Mouse (Mus musculus): ENCODE measurements around the gene Adgrg7. TPM values are rescaled to one million over a fixed set of nuclear protein-coding genes. Genes with fewer than 3 reads are reported as not detected.

Adgrg7 gene
- polyA plus RNA-seq, 1 experiment from 2014 or later: not detected

DNA sequence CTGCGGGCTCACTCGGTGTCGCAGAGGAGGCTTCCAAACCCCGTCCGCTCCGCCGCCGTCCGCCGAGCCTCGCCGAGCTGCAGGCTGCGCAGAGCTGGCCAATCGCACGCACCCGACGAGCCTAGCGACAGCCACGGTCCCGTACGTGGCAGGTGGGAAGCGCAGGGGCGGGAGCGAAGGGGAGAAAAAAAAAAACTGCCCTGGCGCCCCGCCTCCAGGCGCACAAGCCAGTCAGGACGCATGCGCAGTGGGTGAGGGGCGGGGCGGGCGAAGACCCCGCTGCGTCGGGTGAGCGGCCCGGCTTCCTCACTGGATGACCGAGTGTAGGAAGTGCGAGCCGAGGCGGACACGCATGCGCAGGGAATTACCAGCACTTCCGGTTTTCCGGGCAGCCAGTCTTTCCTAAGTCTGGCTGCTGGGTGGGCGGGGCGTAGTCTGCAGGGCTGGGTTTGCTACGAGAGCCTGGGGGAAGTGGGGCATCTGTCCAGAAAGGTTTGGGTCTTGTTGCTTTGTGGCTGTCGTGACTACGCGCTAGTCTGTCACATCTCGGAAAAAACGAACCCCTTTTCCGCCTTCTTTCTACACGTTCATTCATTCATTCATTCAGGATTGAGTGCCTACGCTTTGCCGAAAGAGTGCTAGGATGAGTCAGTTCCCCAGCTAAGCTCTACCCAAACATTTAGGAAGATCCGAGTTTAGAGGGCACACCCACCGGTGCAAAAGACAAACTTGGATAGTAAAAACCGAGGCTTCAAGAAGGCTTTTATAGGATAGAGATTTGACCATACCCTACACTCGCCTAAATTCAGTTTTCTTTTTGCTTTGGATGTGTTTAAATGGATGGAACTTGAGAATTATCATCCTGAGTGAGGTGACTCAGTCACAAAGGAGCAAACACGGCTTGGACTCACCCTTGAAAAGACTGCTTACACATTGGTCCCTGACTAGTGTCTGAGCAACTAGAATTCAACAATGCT is 78.1 kb downstream of the Adgrg7 start, which contains the start of gene Tfg:
Gene Tfg, minus strand, starts transcription at position 227 of the 977 bp plus-strand sequence.
- Histone ChIP-seq H3K27ac (replicated peaks) (peak within 1 kb of the TSS; percentile 96), H3K9ac (ENCODE audit: low read length) (peak within 1 kb of the TSS; percentile 88), H3K4me2 (replicated peaks; ENCODE audit: low read depth) (peak within 1 kb of the TSS; percentile 68), H3K27me3 (ENCODE audit: control insufficient read depth, insufficient read depth, low read length) (no peaks in the 10 kb centered on the region), H3K4me1 (replicated peaks; ENCODE audit: control insufficient read depth, insufficient read depth) (no peaks in the 10 kb centered on the region), H3K36me3 (ENCODE audit: control insufficient read depth, insufficient read depth, low read length) (no peaks in the 10 kb centered on the region), H3K9me3 (ENCODE audit: control insufficient read depth, low read length) (no peaks in the 10 kb centered on the region), H3K4me3 (ENCODE audit: low read depth, low read length) (peak within 1 kb of the TSS; percentile 72)
- TF ChIP-seq EP300 (optimal IDR thresholded peaks at IDR 0.05) (no peak), CTCF (IDR thresholded peaks at IDR 0.05; ENCODE audit: low read depth) (no peak)
- ATAC-seq (ENCODE audit: low FRiP score, low TSS enrichment) (peak; percentile 97), DNase-seq (ENCODE audit: low spot score) (peak; percentile 100)
- WGBS: under 1% methylated on average over 62 of the region's 62 CpGs

DNA sequence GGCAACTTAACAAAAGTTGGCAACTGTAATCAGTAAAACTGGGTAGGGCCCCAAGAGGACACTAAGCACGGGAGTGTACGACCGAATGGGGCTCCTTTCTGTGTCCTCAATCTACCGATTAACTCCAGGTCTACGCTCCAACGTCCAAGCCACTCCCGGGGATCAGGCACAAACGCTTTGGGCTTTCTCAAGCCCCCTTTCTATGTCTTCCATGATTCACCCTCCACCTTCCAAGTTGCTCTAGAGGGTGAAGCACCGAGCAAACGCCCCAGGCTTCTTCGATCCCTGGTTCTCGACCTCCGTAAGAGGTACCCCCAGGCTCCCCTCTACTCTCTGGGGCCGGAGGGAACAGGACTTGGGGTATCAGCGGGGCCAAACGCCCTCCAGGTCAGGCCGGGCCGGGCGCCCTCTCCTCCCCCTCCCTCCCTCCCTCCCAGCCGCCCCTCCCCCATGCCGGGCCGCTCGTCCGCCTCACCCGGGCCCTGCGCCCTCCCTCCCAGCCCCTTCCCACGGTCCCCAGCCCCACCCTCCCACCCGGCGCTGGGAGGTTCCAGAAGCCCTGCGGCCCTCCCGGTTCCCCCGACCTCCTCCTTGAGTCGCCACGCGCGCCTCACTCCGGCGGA is 79.0 kb downstream of the Adgrg7 start:
- ATAC-seq (ENCODE audit: low FRiP score, low TSS enrichment): peak; percentile 7
- DNase-seq (ENCODE audit: low spot score): no peak
- Histone ChIP-seq H3K9ac (ENCODE audit: low read length) (peak overlapping the region; percentile 88), H3K27ac (replicated peaks) (peak overlapping the region; percentile 96), H3K9me3 (ENCODE audit: control insufficient read depth, low read length) (no peaks in the 10 kb centered on the region), H3K4me2 (replicated peaks; ENCODE audit: low read depth) (peak overlapping the region; percentile 68), H3K36me3 (ENCODE audit: control insufficient read depth, insufficient read depth, low read length) (0 out of 2 replicates have a peak, but pooled peaks cover 3% of the 10 kb centered on the region), H3K4me1 (replicated peaks; ENCODE audit: control insufficient read depth, insufficient read depth) (no peaks in the 10 kb centered on the region), H3K27me3 (ENCODE audit: control insufficient read depth, insufficient read depth, low read length) (no peaks in the 10 kb centered on the region), H3K4me3 (ENCODE audit: low read depth, low read length) (peak overlapping the region; percentile 72)
- no peak for TF ChIP-seq CTCF (IDR thresholded peaks at IDR 0.05; ENCODE audit: low read depth)
- TF ChIP-seq EP300 (optimal IDR thresholded peaks at IDR 0.05): no peak
- WGBS: 1% methylated on average over 30 of the region's 38 CpGs

DNA sequence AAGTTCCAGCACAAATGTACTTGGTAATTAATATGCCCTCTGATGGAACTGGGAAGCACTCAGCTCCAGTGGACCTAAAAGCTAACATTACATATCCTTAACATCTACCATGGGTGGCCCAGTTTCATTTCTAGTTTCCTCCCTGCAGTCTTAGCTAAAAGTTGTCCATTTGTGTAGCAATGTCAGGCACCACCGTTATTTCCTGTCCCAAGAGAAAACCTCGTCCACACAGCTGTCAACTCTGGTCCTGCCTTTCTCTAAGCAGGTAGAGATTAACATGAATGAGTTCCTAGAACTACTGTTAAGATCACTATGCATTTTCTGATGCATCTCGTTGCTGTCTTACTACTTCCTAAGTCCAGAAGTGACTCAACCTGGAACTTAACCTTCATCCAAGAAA is 80.0 kb downstream of the Adgrg7 start:
- no peak overlapping the region for H3K27ac ChIP-seq (replicated peaks)
- H3K4me1 ChIP-seq (replicated peaks; ENCODE audit: control insufficient read depth, insufficient read depth): no peaks in the 10 kb centered on the region
- TF ChIP-seq CTCF (IDR thresholded peaks at IDR 0.05; ENCODE audit: low read depth) (no peak), EP300 (optimal IDR thresholded peaks at IDR 0.05) (no peak)
- no peak for ATAC-seq (ENCODE audit: low FRiP score, low TSS enrichment)
- peak overlapping the region; percentile 68; the same call in 1 of the 2 replicates for H3K4me2 ChIP-seq (replicated peaks; ENCODE audit: low read depth)
- H3K27me3 ChIP-seq (ENCODE audit: control insufficient read depth, insufficient read depth, low read length): no peaks in the 10 kb centered on the region
- H3K36me3 ChIP-seq (ENCODE audit: control insufficient read depth, insufficient read depth, low read length): peaks cover 3% of the 10 kb centered on the region; the same call in 1 of the 2 replicates
- no peak overlapping the region for H3K9ac ChIP-seq (ENCODE audit: low read length)
- WGBS: 37% methylated on average over 3 of the region's 3 CpGs
- peak overlapping the region; percentile 72 for H3K4me3 ChIP-seq (ENCODE audit: low read depth, low read length)
- no peaks in the 10 kb centered on the region for H3K9me3 ChIP-seq (ENCODE audit: control insufficient read depth, low read length)
- no peak for DNase-seq (ENCODE audit: low spot score)

DNA sequence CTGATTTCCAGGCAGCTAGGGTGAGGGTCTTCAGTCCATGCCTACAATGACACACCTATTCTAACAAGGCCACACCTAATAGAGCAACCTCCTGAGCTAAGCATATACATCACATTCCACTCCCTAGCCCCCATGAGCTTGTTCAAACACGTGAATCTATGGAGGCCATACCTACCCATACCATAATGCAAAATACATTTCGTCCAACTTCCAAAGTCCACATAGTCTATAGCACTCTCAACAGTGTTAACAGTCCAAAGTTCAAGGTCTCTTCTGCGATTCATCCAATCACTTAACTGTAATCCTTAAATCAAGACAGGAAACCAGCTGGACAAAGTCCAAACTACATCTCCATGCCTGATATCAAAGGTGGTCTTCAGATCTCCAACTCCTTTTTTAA is 85.6 kb downstream of the Adgrg7 start:
- Histone ChIP-seq H3K4me3 (ENCODE audit: low read depth, low read length) (no peak overlapping the region), H3K4me2 (replicated peaks; ENCODE audit: low read depth) (no peak overlapping the region), H3K9me3 (ENCODE audit: control insufficient read depth, low read length) (no peaks in the 10 kb centered on the region), H3K4me1 (replicated peaks; ENCODE audit: control insufficient read depth, insufficient read depth) (no peaks in the 10 kb centered on the region), H3K27me3 (ENCODE audit: control insufficient read depth, insufficient read depth, low read length) (no peaks in the 10 kb centered on the region), H3K36me3 (ENCODE audit: control insufficient read depth, insufficient read depth, low read length) (peaks cover 14% of the 10 kb centered on the region; the same call in 1 of the 2 replicates), H3K27ac (replicated peaks) (no peak overlapping the region), H3K9ac (ENCODE audit: low read length) (no peak overlapping the region)
- WGBS: 73% methylated on average over 3 of the region's 3 CpGs
- DNase-seq (ENCODE audit: low spot score) (no peak), ATAC-seq (ENCODE audit: low FRiP score, low TSS enrichment) (no peak)
- TF ChIP-seq CTCF (IDR thresholded peaks at IDR 0.05; ENCODE audit: low read depth) (no peak), EP300 (optimal IDR thresholded peaks at IDR 0.05) (no peak)

DNA sequence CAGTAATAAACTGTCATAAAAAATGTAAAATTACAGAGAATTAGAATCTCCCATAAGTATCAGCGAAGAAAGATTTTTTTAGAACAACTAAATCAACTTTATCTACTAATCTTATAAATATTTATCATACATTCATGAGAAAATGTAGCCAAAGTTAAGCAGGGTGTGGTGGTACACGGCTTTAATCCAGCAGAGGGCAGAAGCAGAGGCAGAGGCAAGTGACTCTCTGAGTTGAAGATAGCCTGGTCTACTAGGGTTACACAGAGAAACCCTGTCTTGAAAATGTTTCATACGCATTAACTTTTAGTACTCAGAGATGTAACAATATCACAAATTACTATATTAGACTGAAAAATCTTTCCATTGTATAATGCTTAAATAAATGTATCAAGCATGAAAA is 89.9 kb downstream of the Adgrg7 start:
- Histone ChIP-seq H3K4me3 (ENCODE audit: low read depth, low read length) (no peak overlapping the region), H3K4me2 (replicated peaks; ENCODE audit: low read depth) (no peak overlapping the region), H3K36me3 (ENCODE audit: control insufficient read depth, insufficient read depth, low read length) (peaks cover 17% of the 10 kb centered on the region), H3K27ac (replicated peaks) (no peak overlapping the region), H3K9me3 (ENCODE audit: control insufficient read depth, low read length) (no peaks in the 10 kb centered on the region), H3K4me1 (replicated peaks; ENCODE audit: control insufficient read depth, insufficient read depth) (no peaks in the 10 kb centered on the region), H3K9ac (ENCODE audit: low read length) (no peak overlapping the region), H3K27me3 (ENCODE audit: control insufficient read depth, insufficient read depth, low read length) (no peaks in the 10 kb centered on the region)
- DNase-seq (ENCODE audit: low spot score): no peak
- ATAC-seq (ENCODE audit: low FRiP score, low TSS enrichment): no peak
- 67% methylated on average over 3 of the region's 3 CpGs for WGBS
- TF ChIP-seq CTCF (IDR thresholded peaks at IDR 0.05; ENCODE audit: low read depth) (peak; percentile 55), EP300 (optimal IDR thresholded peaks at IDR 0.05) (no peak)

All from stomach, postnatal 0 days (tissue).